Mouse (Mus musculus) erythroblast, embryonic 14.5 days (primary cell): ENCODE results near the gene Ubl3. TPM values are rescaled to one million over a fixed set of nuclear protein-coding genes. Genes with fewer than 3 reads are reported as not detected.

ENCODE experiments used
- H3K27me3 ChIP-seq: 2 replicates; pipeline ENCODE4 v1.6.1; 2012; ENCODE audit warnings: inconsistent platforms; ENCODE audit not compliant: control insufficient read depth
- H3K36me3 ChIP-seq: 2 replicates; pipeline ENCODE4 v1.6.1; 2012; ENCODE audit warnings: mild to moderate bottlenecking, inconsistent platforms; ENCODE audit not compliant: control insufficient read depth
- H3K4me1 ChIP-seq: 2 replicates; pipeline ENCODE4 v1.6.1; 2012; ENCODE audit warnings: inconsistent platforms; ENCODE audit not compliant: control insufficient read depth
- H3K4me3 ChIP-seq: replicated peaks from 2 replicates; pipeline ENCODE3; 2012; ENCODE audit warnings: moderate library complexity, mild to moderate bottlenecking, inconsistent platforms
- H3K9me3 ChIP-seq: 2 replicates; pipeline ENCODE4 v1.6.1; 2012; ENCODE audit warnings: low read length, inconsistent platforms, mixed read lengths; ENCODE audit not compliant: control insufficient read depth
- GATA1 ChIP-seq: IDR thresholded peaks from 2 replicates; pipeline ENCODE4 v1.6.1; 2012; ENCODE audit warnings: low read length, inconsistent platforms, mixed read lengths
- TAL1 ChIP-seq: IDR thresholded peaks from 3 replicates; pipeline ENCODE4 v1.6.1; 2012; ENCODE audit warnings: low read length, inconsistent platforms, mixed read lengths
- polyA plus RNA-seq: library from polyadenylated mRNA; stranded (reverse); fragments of >175 nt; gene quantifications from 2 replicates; pipeline ENCODE4 v1.2.3, GENCODE M21; 2012

The Ubl3 gene
- polyA plus RNA-seq, 1 experiment, result 0.23 TPM

DNA sequence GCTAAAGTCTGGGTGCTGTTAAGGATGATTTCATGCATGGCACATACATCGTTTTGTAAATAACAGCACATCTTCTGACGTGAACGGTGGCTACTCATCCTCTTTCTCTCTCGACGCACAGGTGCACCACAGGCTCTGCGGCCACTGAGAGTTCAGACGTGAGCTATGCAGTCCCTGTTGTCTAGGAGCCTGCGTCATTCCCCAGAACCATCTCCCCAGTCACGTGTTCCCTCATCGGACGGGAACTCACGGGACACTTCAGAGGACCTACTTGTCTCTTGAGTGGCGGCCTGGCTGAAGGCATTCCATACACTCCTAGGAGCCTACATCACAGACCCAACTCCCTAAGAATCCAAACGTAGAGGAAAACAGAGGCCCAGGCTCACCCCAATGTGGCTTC lies 1.1 kb upstream of the Ubl3 start:
- Histone ChIP-seq H3K36me3 (no peaks in the 10 kb centered on the region), H3K27me3 (peaks cover 63% of the 10 kb centered on the region), H3K4me1 (peaks cover 26% of the 10 kb centered on the region), H3K9me3 (no peaks in the 10 kb centered on the region), H3K4me3 (no peak overlapping the region)
- TF ChIP-seq GATA1, result no peak
- no peak for TF ChIP-seq TAL1

DNA sequence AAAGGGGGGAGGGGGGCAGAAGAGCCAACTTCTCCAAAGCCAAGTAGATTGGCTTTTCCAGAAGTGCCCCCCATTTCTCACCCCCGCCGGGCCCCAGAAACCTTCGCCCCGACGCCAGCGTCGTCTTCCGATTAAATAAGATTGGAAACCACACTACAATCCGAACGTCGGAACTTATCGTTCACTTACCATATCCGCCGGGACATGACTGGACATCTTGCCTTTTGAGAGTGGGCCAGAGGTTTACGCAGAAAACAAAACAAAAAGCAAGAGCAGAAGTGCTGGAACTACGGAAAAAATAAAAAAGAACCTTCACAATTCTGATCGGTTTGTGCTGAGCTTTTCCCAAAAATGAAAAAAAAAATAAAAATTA lies 839 bp downstream of the Ubl3 start:
- Histone ChIP-seq H3K4me3 (peak overlapping the region; percentile 71), H3K36me3 (no peaks in the 10 kb centered on the region), H3K27me3 (peaks cover 63% of the 10 kb centered on the region), H3K9me3 (no peaks in the 10 kb centered on the region), H3K4me1 (peaks cover 39% of the 10 kb centered on the region)
- TF ChIP-seq TAL1, result no peak
- no peak for TF ChIP-seq GATA1

DNA sequence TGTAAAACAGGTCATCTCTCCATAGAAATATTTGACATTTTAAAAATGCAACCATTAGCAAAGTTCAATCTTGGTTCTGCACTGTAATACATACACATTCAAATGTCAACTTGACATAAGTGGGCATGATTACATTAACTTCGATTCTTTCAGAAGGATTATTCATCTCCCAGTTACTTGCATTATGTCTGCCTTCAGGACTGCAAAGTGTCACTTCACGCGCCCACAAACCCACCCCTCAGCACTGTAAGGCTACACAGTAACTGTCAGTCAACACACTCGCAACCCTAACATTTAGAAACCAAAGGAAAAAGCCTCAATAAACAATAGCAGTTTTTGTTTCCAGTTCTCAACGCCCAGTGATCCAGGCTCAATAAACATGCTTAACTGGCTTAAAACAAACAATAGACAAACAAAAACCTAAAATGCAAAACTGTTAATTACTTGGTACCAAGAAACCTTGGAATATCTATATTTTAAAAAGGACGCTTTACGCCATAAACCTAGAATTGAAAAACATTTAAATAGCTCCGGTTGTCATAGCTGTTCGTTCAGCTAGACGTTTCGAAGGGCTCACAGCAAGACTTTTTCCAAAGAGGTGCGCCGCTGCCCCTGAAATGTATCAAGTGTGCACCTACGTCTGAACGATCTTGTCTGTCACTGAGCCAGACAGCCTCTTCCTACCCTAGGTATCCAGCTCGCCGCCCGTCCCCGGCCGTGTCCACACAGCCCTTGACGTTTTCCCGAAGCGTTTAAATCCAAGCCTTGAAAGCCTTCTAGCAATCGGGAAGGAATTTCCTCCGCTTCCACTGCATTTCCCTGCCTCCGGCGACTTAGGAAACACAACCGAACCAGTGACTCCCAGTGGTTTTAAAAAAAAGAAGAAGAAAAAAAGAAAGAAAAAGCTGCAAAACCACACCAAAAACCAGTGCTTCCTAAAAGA lies 1.5 kb downstream of the Ubl3 start:
- Histone ChIP-seq H3K4me1 (peaks cover 41% of the 10 kb centered on the region), H3K36me3 (no peaks in the 10 kb centered on the region), H3K9me3 (no peaks in the 10 kb centered on the region), H3K4me3 (peak overlapping the region; percentile 71), H3K27me3 (peaks cover 59% of the 10 kb centered on the region)
- TF ChIP-seq TAL1 (no peak), GATA1 (no peak)

DNA sequence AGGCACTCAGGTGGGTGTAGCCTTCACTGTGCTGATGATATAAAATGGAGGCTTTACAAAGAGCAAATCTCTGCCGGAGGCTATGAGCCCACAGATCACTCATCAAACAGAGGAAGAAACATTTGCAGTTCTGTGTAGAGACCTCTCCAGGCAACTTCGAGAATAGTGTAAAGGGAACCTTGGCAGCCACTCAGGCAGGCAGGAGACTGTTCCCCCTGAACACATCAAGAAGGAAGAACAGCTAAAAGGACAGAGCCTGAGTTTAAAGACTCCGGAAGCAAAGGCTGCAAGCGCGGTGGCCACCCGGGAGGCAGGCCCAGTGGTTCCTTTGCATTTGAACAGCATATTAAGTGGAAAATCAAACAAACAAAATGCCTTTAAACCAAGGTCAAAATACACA lies 2.2 kb downstream of the Ubl3 start:
- peaks cover 59% of the 10 kb centered on the region for H3K27me3 ChIP-seq
- no peaks in the 10 kb centered on the region for H3K9me3 ChIP-seq
- no peaks in the 10 kb centered on the region for H3K36me3 ChIP-seq
- H3K4me3 ChIP-seq, result peak overlapping the region; percentile 28
- peaks cover 41% of the 10 kb centered on the region for H3K4me1 ChIP-seq
- TF ChIP-seq TAL1, result no peak
- TF ChIP-seq GATA1, result no peak

DNA sequence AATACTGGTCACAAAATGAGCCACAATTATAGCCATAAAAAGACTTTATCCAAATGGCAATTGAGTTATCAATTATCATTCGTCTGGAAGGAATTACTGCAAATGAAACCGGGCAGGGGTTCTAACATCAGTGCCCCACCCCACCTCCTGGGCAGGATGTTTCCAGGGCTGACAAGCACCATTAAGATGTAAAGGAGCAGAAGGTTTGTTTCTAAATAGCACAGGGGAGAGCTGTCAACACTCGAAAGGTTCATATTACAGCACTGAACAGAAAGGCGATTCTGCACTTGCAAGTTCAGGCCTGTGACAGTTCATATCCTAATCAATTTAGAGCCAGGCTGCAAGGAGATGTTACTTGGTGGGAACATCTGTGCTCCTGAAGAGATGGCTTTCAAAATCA lies 3.3 kb downstream of the Ubl3 start:
- Histone ChIP-seq H3K9me3 (no peaks in the 10 kb centered on the region), H3K36me3 (no peaks in the 10 kb centered on the region), H3K27me3 (peaks cover 48% of the 10 kb centered on the region), H3K4me1 (peaks cover 37% of the 10 kb centered on the region), H3K4me3 (no peak overlapping the region)
- TF ChIP-seq TAL1 (no peak), GATA1 (no peak)

DNA sequence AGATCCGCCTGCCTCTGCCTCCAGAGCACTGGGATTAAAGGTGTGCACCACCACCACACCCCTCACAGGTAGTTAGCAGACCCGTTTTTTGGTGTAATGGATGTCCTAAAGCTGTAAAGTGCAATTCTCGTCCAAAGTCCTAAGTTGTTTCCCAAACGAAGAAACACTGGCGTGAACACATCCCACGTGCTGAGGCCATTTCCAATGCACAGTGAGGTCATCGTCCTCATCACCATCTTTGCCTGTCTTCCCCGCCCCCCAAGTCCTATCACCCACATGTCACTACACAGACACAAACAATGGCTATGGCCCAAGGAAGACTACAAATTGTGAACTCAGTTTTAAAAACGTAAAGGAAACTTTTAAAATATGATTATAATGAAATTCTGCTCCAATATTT lies 4.0 kb downstream of the Ubl3 start:
- Histone ChIP-seq H3K27me3 (peaks cover 41% of the 10 kb centered on the region), H3K4me3 (no peak overlapping the region), H3K36me3 (no peaks in the 10 kb centered on the region), H3K4me1 (peaks cover 37% of the 10 kb centered on the region), H3K9me3 (no peaks in the 10 kb centered on the region)
- TF ChIP-seq TAL1 (no peak), GATA1 (no peak)

DNA sequence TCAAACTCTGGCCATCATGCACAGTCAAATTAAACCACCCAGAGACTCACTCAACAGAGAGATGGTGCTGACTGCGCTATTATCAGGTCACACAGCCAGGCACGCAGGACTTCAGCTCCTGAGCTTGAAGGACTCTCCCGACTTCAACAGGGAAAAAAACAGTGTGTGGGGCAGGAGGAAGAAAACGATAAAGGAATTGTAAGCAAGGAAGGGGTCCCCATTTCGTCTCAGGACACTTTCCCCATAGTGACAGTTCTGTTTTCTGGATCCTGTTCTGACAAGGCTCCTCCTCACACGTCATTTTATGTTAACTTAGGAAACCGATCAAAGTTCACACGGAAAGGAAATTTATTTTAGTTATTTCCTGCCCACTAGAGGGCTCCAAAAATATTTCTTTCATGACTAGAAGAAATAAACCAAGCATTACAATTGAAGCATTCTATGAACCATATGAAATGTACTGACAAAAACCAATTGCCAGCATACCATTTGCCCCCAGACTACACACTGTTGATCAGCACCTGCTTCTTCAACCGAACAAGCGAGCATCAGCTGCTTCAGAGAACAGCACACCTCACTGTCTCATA lies 4.6 kb downstream of the Ubl3 start:
- TF ChIP-seq GATA1 (no peak), TAL1 (no peak)
- Histone ChIP-seq H3K4me3 (no peak overlapping the region), H3K4me1 (peaks cover 36% of the 10 kb centered on the region), H3K27me3 (peaks cover 35% of the 10 kb centered on the region), H3K9me3 (no peaks in the 10 kb centered on the region), H3K36me3 (no peaks in the 10 kb centered on the region)

DNA sequence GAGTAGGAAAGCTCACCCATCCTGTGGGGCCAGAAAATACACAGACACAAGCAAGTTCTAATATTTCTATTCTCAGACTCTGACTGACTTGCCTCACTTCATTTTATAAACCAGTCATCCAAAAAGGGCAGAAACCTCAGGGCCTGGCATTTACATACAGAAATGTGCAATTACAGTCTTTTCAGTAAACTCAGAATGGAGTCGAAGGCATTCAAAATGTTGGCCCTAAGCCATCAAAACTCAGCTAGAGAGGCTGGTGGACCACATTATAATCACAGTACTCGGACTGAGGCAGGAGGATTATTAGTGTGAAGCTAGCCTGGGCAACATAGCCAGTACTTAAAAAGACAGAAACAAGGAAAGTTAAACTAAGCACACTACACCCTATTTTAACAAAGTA lies 5.6 kb downstream of the Ubl3 start:
- H3K9me3 ChIP-seq, result no peaks in the 10 kb centered on the region
- H3K27me3 ChIP-seq, result peaks cover 25% of the 10 kb centered on the region
- no peaks in the 10 kb centered on the region for H3K36me3 ChIP-seq
- no peak overlapping the region for H3K4me3 ChIP-seq
- peaks cover 28% of the 10 kb centered on the region for H3K4me1 ChIP-seq
- no peak for TF ChIP-seq GATA1
- no peak for TF ChIP-seq TAL1

DNA sequence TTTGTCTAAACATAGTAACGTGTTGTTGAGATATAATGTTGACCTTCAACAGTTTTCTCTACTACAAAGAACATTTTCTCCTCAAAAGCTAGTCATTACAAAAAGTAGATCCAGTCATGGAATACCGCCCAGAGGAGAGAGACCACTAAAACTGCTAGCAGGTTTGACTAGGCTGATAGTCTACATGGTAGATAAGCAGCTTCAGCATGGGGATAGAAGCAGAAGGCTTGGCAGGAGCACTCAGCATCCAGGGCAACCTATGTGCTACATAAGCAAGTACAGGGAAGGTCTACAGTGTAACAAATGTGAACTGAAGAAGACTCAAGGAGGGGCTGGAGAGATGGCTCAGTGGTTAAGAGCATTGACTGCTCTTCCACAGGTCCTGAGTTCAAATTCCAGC lies 7.9 kb downstream of the Ubl3 start:
- Histone ChIP-seq H3K9me3 (no peaks in the 10 kb centered on the region), H3K4me3 (no peak overlapping the region), H3K27me3 (peaks cover 3% of the 10 kb centered on the region; the same call in 1 of the 2 replicates), H3K36me3 (no peaks in the 10 kb centered on the region), H3K4me1 (peaks cover 15% of the 10 kb centered on the region)
- TF ChIP-seq GATA1 (no peak), TAL1 (no peak)
